Comparison of ENCODE assay signal across 12 mouse cellular contexts in the genomic region with DNA sequence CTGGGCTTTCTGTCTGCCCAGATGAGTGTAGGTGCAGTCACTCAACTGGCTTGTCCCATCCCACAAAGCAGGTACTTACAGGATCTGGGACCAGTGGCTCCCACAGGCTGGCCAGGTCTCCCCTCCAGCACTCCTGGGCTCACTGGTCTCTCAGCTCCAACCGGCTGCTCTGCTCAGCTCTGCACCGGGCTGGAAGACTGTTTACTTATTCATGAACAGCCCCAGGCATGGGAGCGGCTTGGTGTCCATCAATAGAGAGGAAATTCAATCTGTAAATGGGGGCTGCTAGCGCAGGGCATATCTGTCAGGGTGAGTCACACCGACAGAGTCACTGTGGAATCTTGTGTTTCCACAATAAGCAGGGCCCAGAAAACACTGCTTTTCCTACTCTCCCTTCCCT. TPM values are rescaled to one million over a fixed set of nuclear protein-coding genes. Genes with fewer than 3 reads are reported as not detected.
DNase-seq lines count a peak whose midpoint lies in the region; ATAC-seq lines count a peak whose summit lies in the region.
"Had no signal": no experiment of that assay in that cellular context is flagged by ENCODE, and none has a peak within 500 bp of the region (broad histone marks: within the 10 kb centered on the region; RNA-seq: fewer than 3 reads in every experiment).

No protein-coding gene starts in this region.

- H3K36me3 ChIP-seq in intestine, embryonic 14.5 days (ENCODE audit: control insufficient read depth, insufficient read depth, low read length), result no peaks in the 10 kb centered on the region
- no peaks in the 10 kb centered on the region for H3K36me3 ChIP-seq in intestine, embryonic 16.5 days (ENCODE audit: control insufficient read depth, insufficient read depth, low read length)
- H3K36me3 ChIP-seq in embryonic facial prominence, embryonic 14.5 days (ENCODE audit: control insufficient read depth, insufficient read depth, low read length), result no peaks in the 10 kb centered on the region
- H3K36me3 ChIP-seq in neural tube, embryonic 14.5 days (ENCODE audit: control insufficient read depth, insufficient read depth, low read length), result no peaks in the 10 kb centered on the region
- H3K36me3 ChIP-seq: embryonic facial prominence, embryonic 12.5 days; G1E had no signal

- no peak overlapping the region for H3K9ac ChIP-seq in intestine, embryonic 14.5 days (ENCODE audit: low read length)
- no peak overlapping the region for H3K9ac ChIP-seq in intestine, embryonic 16.5 days (ENCODE audit: low read depth, low read length)
- H3K9ac ChIP-seq in embryonic facial prominence, embryonic 14.5 days (ENCODE audit: low read depth, low read length), result no peak overlapping the region
- H3K9ac ChIP-seq in neural tube, embryonic 14.5 days (replicated peaks; ENCODE audit: low read depth, low read length), result no peak overlapping the region
- H3K9ac ChIP-seq: embryonic facial prominence, embryonic 12.5 days had no signal

- intact Hi-C loops in heart, postnatal 25 days (cut with DNase I), result no loop called here

- WGBS in intestine, embryonic 14.5 days, result 13% methylated on average over 5 of the region's 5 CpGs
- 10% methylated on average over 5 of the region's 5 CpGs for WGBS in intestine, embryonic 16.5 days
- WGBS in embryonic facial prominence, embryonic 14.5 days, result 6% methylated on average over 5 of the region's 5 CpGs
- 11% methylated on average over 5 of the region's 5 CpGs for WGBS in neural tube, embryonic 14.5 days

- H3K4me3 ChIP-seq in intestine, embryonic 14.5 days (ENCODE audit: low read depth, low read length), result no peak overlapping the region
- H3K4me3 ChIP-seq in intestine, embryonic 16.5 days (ENCODE audit: low read length), result no peak overlapping the region
- H3K4me3 ChIP-seq in embryonic facial prominence, embryonic 14.5 days (ENCODE audit: low read depth, low read length), result no peak overlapping the region
- H3K4me3 ChIP-seq in neural tube, embryonic 14.5 days (ENCODE audit: low read depth, low read length), result no peak overlapping the region
- H3K4me3 ChIP-seq: embryonic facial prominence, embryonic 12.5 days had no signal

- no peak overlapping the region for H3K27ac ChIP-seq in intestine, embryonic 14.5 days (ENCODE audit: low read depth)
- no peak overlapping the region for H3K27ac ChIP-seq in intestine, embryonic 16.5 days (ENCODE audit: low read length)
- H3K27ac ChIP-seq in embryonic facial prominence, embryonic 14.5 days (replicated peaks; ENCODE audit: low read depth, low read length), result no peak overlapping the region
- H3K27ac ChIP-seq in neural tube, embryonic 14.5 days (ENCODE audit: low read depth, low read length), result no peak overlapping the region; the same call in 1 of the 2 replicates
- H3K27ac ChIP-seq: embryonic facial prominence, embryonic 12.5 days had no signal

- no peaks in the 10 kb centered on the region for H3K27me3 ChIP-seq in intestine, embryonic 14.5 days (replicated peaks; ENCODE audit: control insufficient read depth, insufficient read depth, low read length)
- no peaks in the 10 kb centered on the region for H3K27me3 ChIP-seq in intestine, embryonic 16.5 days (replicated peaks; ENCODE audit: control insufficient read depth, insufficient read depth, low read length)
- H3K27me3 ChIP-seq in embryonic facial prominence, embryonic 14.5 days (replicated peaks; ENCODE audit: control insufficient read depth, insufficient read depth, low read length), result no peaks in the 10 kb centered on the region
- H3K27me3 ChIP-seq in neural tube, embryonic 14.5 days (ENCODE audit: control insufficient read depth, insufficient read depth, low read length), result no peaks in the 10 kb centered on the region
- H3K27me3 ChIP-seq: embryonic facial prominence, embryonic 12.5 days had no signal

- ATAC-seq in intestine, embryonic 14.5 days (replicated peaks; ENCODE audit: low FRiP score, low TSS enrichment, low read depth), result peak; percentile 64; the same call in 1 of the 2 replicates
- ATAC-seq in intestine, embryonic 16.5 days, result no peak
- ATAC-seq in embryonic facial prominence, embryonic 14.5 days (ENCODE audit: low read depth), result peak; percentile 44
- ATAC-seq in neural tube, embryonic 14.5 days (ENCODE audit: low read depth), result peak; percentile 48; the same call in 1 of the 2 replicates
- no peak for ATAC-seq in monocyte, adult 5-6 weeks (replicated peaks; ENCODE audit: insufficient number of reproducible peaks, low FRiP score, low TSS enrichment, poor library complexity, severe bottlenecking)

- no peak overlapping the region for H3K4me2 ChIP-seq in intestine, embryonic 14.5 days (ENCODE audit: low read length)
- H3K4me2 ChIP-seq in intestine, embryonic 16.5 days (ENCODE audit: low read depth, low read length), result no peak overlapping the region
- H3K4me2 ChIP-seq in embryonic facial prominence, embryonic 14.5 days (ENCODE audit: low read depth, low read length), result no peak overlapping the region
- H3K4me2 ChIP-seq in neural tube, embryonic 14.5 days (ENCODE audit: low read depth, low read length), result no peak overlapping the region; the same call in 1 of the 2 replicates
- H3K4me2 ChIP-seq: embryonic facial prominence, embryonic 12.5 days; liver, embryonic 11.5 days had no signal

- DNase-seq in intestine, embryonic 14.5 days (ENCODE audit: low spot score), result no peak
- DNase-seq in NIH3T3 (ENCODE audit: low read depth), result peak; percentile 60
- peak; percentile 49 for DNase-seq in embryonic facial prominence, embryonic 14.5 days (ENCODE audit: low spot score)
- DNase-seq in heart, postnatal 25 days (ENCODE audit: low spot score), result no peak
- no peak for DNase-seq in urinary bladder, postnatal 14 days (ENCODE audit: low spot score)

- H3K4me1 ChIP-seq in intestine, embryonic 14.5 days (replicated peaks; ENCODE audit: control insufficient read depth, insufficient read depth, low read length), result no peaks in the 10 kb centered on the region
- no peaks in the 10 kb centered on the region for H3K4me1 ChIP-seq in intestine, embryonic 16.5 days (ENCODE audit: control insufficient read depth, insufficient read depth, low read length)
- no peaks in the 10 kb centered on the region for H3K4me1 ChIP-seq in embryonic facial prominence, embryonic 14.5 days (ENCODE audit: control insufficient read depth, insufficient read depth, low read length)
- peaks cover 15% of the 10 kb centered on the region for H3K4me1 ChIP-seq in neural tube, embryonic 14.5 days (ENCODE audit: control insufficient read depth, insufficient read depth, low read length)

- H3K9me3 ChIP-seq in intestine, embryonic 14.5 days (ENCODE audit: control insufficient read depth, low read length), result no peaks in the 10 kb centered on the region
- H3K9me3 ChIP-seq in intestine, embryonic 16.5 days (ENCODE audit: control insufficient read depth, low read length), result no peaks in the 10 kb centered on the region
- H3K9me3 ChIP-seq in embryonic facial prominence, embryonic 14.5 days (ENCODE audit: control insufficient read depth, low read length), result no peaks in the 10 kb centered on the region
- H3K9me3 ChIP-seq in neural tube, embryonic 14.5 days (ENCODE audit: control insufficient read depth, low read length), result no peaks in the 10 kb centered on the region
- H3K9me3 ChIP-seq: embryonic facial prominence, embryonic 12.5 days had no signal

RNA-seq across cellular contexts. Expression of a gene that starts 49.2 kb away (rescaled TPM):
- polyA plus RNA-seq in intestine, embryonic 14.5 days (2014; fragmentation: Nextera tagmentation; extraction: Ambion mirVana), result 0.51 and 0.72 TPM in 2 replicates
- 0.67 and 0.84 TPM in 2 replicates for polyA plus RNA-seq in intestine, embryonic 16.5 days (2015; fragmentation: Nextera tagmentation; extraction: Ambion mirVana)
- polyA plus RNA-seq in embryonic facial prominence, embryonic 14.5 days (2014; fragmentation: Nextera tagmentation; extraction: Ambion mirVana), result 0.21 and 0.66 TPM in 2 replicates
- 7.0 and 8.0 TPM in 2 replicates for polyA plus RNA-seq in neural tube, embryonic 14.5 days (2014; fragmentation: Nextera tagmentation; extraction: Ambion mirVana)
- not detected in 3 replicates for total RNA-seq in monocyte, adult 5-6 weeks (2017)
- under 1 TPM in 1 of 2 experiments, not detected in 1; 0.20 TPM for total RNA-seq in heart, postnatal 25 days (2021)
- total RNA-seq: G1E; gastrocnemius, adult 18-20 months had no signal
- polyA plus RNA-seq: G1E had no signal

Comparison
In these comparisons a context has a peak if more than half of its experiments do, and no peak if none do; other contexts are left out.
1. ATAC-seq: peak in intestine, embryonic 14.5 days (single experiment), embryonic facial prominence, embryonic 14.5 days (single experiment) and neural tube, embryonic 14.5 days (single experiment); none in intestine, embryonic 16.5 days (single experiment) and monocyte, adult 5-6 weeks (single experiment).
2. DNase-seq: peak in NIH3T3 (single experiment) and embryonic facial prominence, embryonic 14.5 days (single experiment); none in intestine, embryonic 14.5 days (single experiment), heart, postnatal 25 days (single experiment) and urinary bladder, postnatal 14 days (single experiment).